Mouse (Mus musculus): ENCODE measurements at regions not wholly inside any gene's neighbourhood (a gene's known extent, or its start where the extent isn't known, plus 50 kb on each side); places are given as distances from the start of the nearest gene placed in this dataset.
A peak's percentile ranks its signal among the peaks of the same experiment; 100 is the strongest.

- DNase-seq, result peak; percentile 75
Observed at GRCm38 (mm10) chr1:42012911-42013310, 682.7 kb upstream of the Pou3f3 start.

DNA sequence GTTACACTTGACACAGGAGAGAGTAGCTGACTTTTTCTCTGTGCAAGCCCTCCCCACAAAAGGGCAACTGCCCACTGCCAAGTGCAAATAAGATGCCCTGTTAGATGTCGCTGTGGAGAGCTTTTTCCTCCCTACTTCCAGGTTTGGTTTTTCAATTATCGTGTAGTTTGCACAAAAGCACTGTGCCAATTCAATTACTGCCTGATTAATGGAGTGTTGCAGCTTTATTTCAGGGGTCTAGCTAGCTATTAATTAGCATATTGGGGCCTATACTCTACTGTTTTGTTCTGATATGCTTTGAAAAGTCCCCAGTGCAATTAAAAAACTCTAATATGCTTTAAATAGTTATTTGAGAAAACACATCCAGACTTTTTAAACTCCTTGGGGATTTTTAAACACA lies 676.6 kb upstream of the Pou3f3 start:
- DNase-seq, result no peak

GRCm38 (mm10) chr1:42025781-42026180 lies 669.8 kb upstream of the Pou3f3 start:
- DNase-seq, result no peak

GRCm38 (mm10) chr1:42026423-42026822 lies 669.1 kb upstream of the Pou3f3 start:
- DNase-seq, result no peak

GRCm38 (mm10) chr1:42033786-42034185 lies 661.8 kb upstream of the Pou3f3 start:
- no peak for DNase-seq

- no peak for DNase-seq
Observed at GRCm38 (mm10) chr1:42035371-42035770, 660.2 kb upstream of the Pou3f3 start.

GRCm38 (mm10) chr1:42041544-42041943 lies 654.0 kb upstream of the Pou3f3 start:
- DNase-seq, result no peak

- no peak for DNase-seq
Observed at GRCm38 (mm10) chr1:42058494-42058893, 637.1 kb upstream of the Pou3f3 start.

DNA sequence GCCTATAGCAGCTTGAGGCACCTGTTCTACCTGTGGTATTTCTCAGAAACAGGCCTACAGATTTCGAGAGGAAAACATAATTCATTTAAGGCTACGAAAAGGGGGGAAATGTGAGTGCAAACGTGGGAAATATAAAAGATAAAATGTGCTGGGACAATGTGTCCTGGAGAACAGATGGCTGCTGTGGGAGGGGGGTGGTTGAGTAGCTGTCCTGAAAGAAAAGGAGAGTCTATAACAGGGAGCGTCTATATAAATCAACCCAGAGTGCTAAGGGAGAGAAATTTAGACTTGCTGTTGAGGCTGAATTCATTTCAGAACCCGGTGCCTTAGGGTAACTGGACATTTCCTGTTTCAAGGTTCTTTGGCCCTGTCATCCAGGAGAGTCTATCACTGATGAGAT lies 625.5 kb upstream of the Pou3f3 start:
- peak; percentile 6 to 19 for DNase-seq

GRCm38 (mm10) chr1:42096026-42096425 lies 599.5 kb upstream of the Pou3f3 start:
- DNase-seq, result no peak

DNA sequence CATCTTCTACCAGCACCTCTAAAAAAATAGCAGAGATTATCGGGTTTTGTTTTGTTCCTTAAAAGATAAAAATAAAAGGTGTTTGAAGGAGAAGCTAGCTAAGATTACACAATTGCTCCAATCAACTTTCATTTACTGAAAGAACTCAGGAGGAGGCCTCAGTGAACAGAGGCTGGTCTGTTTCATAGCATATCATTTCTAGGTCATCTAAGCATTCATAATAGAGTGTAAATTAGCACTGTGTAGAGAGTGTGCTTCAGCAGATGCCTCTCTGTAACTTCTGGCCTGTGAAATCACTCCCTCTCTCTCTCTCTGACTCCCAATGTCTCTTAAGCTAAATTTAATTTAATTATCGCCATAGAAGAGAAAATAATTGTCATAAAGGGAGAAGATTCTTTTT lies 597.0 kb upstream of the Pou3f3 start:
- DNase-seq, result no peak

- DNase-seq, result no peak
Observed at GRCm38 (mm10) chr1:42107521-42107920, 588.0 kb upstream of the Pou3f3 start.

DNA sequence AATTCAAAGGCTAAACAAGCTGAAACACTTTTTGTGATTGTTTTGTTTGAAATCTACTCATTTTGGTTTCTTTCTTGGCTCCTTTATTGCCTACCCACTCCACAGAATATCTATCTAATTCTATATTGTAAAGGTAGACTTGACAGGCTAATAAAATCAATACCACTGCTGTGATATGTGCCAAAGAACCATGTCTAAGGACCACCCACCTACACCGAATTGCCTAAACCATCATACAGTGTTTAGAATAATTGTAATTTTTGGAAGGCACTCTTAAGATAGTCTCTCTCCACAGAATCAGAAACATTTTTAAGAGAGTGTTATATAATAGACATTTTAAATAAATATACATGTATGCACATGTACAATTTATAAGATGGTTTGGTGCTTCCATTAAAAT lies 587.6 kb upstream of the Pou3f3 start:
- no peak for DNase-seq

GRCm38 (mm10) chr1:42152175-42152790 lies 543.3 kb upstream of the Pou3f3 start:
- peak; percentile 12 to 27 for DNase-seq

DNA sequence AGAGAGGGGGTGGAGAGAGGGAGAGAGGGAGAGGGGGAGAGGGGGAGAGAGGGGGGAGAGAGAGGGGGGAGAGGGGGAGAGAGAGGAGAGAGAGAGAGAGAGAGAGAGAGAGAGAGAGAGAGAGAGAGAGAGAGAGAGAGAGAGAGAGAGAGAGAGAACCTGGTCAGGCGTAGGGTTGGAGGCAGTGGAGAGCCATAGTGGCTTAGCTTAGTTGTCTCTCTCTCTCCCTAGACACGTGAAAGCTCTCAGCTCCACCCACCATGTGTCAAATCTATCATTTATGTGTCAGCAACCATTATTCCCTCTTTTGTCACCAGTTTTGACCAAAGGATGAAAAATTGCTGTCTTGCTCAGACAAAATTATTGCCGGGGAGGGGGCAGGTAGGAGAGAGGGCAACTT lies 542.7 kb upstream of the Pou3f3 start:
- DNase-seq, result no peak

DNA sequence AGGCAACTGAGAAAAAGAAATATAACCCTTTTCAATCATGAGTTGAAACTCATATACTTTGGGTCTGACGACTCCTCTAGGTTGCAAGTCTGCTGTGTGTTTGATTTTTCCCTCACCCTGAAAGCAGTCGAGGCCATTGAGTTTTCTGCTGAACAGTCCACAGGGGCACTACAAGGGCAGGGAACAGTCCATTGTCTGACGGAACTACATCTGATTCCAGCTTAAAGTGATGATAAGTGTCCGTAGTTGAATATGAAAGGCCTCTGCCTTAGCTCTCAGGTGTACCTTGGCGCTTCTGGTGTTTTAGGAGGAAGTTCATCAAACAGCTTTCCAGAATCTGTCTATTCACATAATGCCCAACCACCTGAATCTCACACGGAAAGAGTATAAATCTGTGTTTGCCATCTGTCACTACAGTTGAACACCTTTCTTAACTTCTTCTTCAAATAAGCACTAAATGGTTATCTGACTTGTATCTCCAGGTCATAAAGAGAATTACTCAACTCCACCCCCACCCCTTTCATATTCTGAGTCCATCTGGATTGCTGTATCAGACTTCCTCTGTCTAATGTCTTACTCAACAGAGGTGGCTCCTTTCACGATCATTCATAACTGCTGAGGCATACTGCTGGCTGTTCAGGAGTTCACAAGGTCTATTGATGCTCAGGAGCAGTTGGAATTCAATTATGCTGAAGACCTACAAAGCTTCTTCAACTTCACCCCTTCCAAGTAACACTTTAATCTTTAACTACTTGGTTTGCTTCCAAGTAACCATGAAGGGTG lies 527.6 kb upstream of the Pou3f3 start:
- DNase-seq, result no peak

- DNase-seq, result no peak
Observed at GRCm38 (mm10) chr1:42169505-42169904, 526.1 kb upstream of the Pou3f3 start.

DNA sequence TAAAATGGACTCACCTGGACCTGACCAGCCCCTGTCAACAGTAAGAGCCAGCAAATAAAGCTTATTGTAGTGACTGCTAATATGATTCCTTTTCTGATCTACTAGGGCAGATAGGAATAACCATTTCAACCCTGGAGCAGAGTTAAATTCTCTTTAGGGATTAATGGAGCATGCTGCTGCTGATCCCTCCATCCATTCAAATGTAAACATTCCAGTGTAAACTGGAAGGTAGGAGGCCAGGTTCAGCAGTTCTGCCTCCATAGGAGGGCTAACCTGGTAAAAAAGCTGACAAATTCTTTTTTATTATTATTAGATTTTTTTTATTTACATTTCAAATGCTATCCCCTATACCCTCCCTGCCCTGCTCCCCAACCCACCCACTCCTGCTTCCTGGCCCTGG lies 509.3 kb upstream of the Pou3f3 start:
- DNase-seq, result no peak

DNA sequence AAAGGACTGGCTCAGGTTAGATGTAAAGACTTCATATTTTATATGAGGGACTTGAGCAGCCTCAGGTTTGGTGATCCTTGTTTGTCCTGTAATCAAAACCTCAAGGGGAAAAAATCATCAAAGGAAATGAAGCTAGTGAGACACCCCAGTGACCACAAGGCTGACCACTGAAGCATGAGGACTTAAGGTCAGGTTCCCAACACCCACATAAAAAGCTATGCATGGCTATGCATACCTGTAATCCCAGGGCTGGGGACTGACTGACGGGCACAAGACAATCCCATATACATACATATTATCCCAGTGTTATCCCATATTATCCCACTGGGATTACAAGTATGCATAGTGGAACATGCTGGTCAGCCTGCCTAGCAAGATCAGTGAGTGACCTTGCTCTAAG lies 467.5 kb upstream of the Pou3f3 start:
- DNase-seq, result no peak

DNA sequence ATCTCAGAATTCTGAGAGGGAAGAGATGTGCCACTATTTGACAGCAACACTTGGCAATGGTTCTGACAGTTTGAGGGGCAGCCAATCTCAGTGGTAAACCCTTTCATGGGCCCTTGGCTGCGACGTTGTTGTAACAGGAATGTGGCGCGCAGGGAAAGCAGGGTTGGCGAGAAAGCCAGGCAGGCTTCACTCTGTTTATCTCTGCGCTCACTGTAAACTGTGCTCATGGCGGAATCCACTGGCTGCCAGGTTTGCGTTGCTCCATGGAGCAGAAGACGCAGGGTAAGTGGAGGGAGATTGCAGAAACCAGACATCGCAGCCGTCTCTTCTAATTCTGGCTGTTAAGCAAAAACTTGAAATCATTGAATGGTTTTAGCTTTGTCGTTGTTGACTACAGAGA lies 465.9 kb upstream of the Pou3f3 start:
- peak; percentile 40 for DNase-seq

GRCm38 (mm10) chr1:42230469-42231040 lies 465.0 kb upstream of the Pou3f3 start:
- DNase-seq, result peak in 1 of 2 experiments; percentile 32

DNA sequence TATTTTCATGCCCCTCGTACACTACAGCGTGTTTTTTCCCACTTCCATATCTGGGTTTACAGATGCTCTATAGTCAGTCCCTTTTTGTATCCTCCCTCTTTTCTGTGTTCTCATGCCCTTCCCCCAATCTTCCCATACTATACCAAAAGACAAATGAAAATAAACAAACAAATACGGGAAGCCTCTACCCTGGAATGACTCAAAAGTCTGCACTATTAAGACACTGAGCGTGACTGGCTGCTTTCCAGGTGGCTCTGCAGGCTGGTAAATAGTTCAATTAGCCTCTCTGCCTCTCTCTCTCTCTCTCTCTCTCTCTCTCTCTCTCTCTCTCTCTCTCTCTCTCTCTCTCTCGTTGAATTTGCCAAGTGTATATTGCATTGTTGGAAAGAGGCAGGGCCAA lies 464.5 kb upstream of the Pou3f3 start:
- DNase-seq, result no peak

GRCm38 (mm10) chr1:42231897-42232296 lies 463.7 kb upstream of the Pou3f3 start:
- no peak for DNase-seq

GRCm38 (mm10) chr1:42232716-42233115 lies 462.9 kb upstream of the Pou3f3 start:
- DNase-seq, result no peak

All from layer of hippocampus, postnatal 36 days (tissue).